Mouse (Mus musculus) bone marrow macrophage, adult 2 months (primary cell): ENCODE measurements around the gene Nrgn. TPM values are rescaled to one million over a fixed set of nuclear protein-coding genes. Genes with fewer than 3 reads are reported as not detected.

ENCODE experiments used
- H3K27ac ChIP-seq: 2 replicates; pipeline ENCODE4 v1.5.1; 2012; ENCODE audit warnings: low read depth, low read length; ENCODE audit not compliant: insufficient read depth
- H3K4me1 ChIP-seq: 2 replicates; pipeline ENCODE4 v1.6.1; 2012; ENCODE audit warnings: low read length; ENCODE audit not compliant: control insufficient read depth, insufficient read depth
- H3K4me3 ChIP-seq: 2 replicates; pipeline ENCODE4 v1.5.1; 2012; ENCODE audit warnings: mild to moderate bottlenecking, low read length, moderate library complexity; ENCODE audit not compliant: insufficient read depth
- CTCF ChIP-seq: IDR thresholded peaks from 2 replicates; pipeline ENCODE4 v1.5.1; 2012; ENCODE audit warnings: low read depth, mild to moderate bottlenecking, low read length, moderate library complexity
- POLR2A ChIP-seq: IDR thresholded peaks from 2 replicates; pipeline ENCODE4 v1.6.1; 2012; ENCODE audit warnings: mild to moderate bottlenecking, low read depth, low read length, borderline replicate concordance
- polyA plus RNA-seq: library from polyadenylated mRNA; stranded (reverse); fragments of >200 nt; gene quantifications from 2 replicates; pipeline ENCODE4 v1.2.4, GENCODE M21; 2012; ENCODE audit not compliant: missing spikeins, insufficient read depth, insufficient read length

The Nrgn gene
- polyA plus RNA-seq, 1 experiment: not detected

GRCm38 (mm10) chr9:37528225-37528970 is 24.3 kb downstream of the Nrgn start:
- TF ChIP-seq CTCF: no peak
- no peak for TF ChIP-seq POLR2A
- no peak overlapping the region for H3K27ac ChIP-seq
- no peak overlapping the region for H3K4me3 ChIP-seq
- peaks cover 7% of the 10 kb centered on the region for H3K4me1 ChIP-seq

GRCm38 (mm10) chr9:37527396-37528224 is 25.1 kb downstream of the Nrgn start, which contains the start of gene Esam:
Gene Esam (plus strand): TSS chr9:37528078.
- TF ChIP-seq POLR2A: no peak
- TF ChIP-seq CTCF: no peak

GRCm38 (mm10) chr9:37526443-37527395 is 26.0 kb downstream of the Nrgn start:
- TF ChIP-seq CTCF (no peak), POLR2A (no peak)
- H3K27ac ChIP-seq: no peak overlapping the region
- H3K4me3 ChIP-seq: no peak overlapping the region
- peaks cover 7% of the 10 kb centered on the region for H3K4me1 ChIP-seq

More at GRCm38 (mm10) chr9:37527396-37528224, 25.1 kb downstream of the Nrgn start, which contains the start of gene Esam:
- Histone ChIP-seq H3K4me1 (peaks cover 7% of the 10 kb centered on the region), H3K4me3 (peak within 1 kb of the TSS; percentile 4; the same call in 1 of the 2 replicates), H3K27ac (no peak within 1 kb of the TSS)

- no peak overlapping the region for H3K27ac ChIP-seq
- no peak overlapping the region for H3K4me3 ChIP-seq
- peaks cover 4% of the 10 kb centered on the region; the same call in 1 of the 2 replicates for H3K4me1 ChIP-seq
- TF ChIP-seq CTCF: no peak
- TF ChIP-seq POLR2A: no peak
These were observed 27.2 kb downstream of the Nrgn start for GRCm38 (mm10) chr9:37525461-37525860.

- H3K27ac ChIP-seq: no peak overlapping the region
- peaks cover 13% of the 10 kb centered on the region for H3K4me1 ChIP-seq
- no peak overlapping the region for H3K4me3 ChIP-seq
- TF ChIP-seq POLR2A (no peak), CTCF (no peak)
These were observed 32.7 kb downstream of the Nrgn start for GRCm38 (mm10) chr9:37519995-37520394.

GRCm38 (mm10) chr9:37518991-37519390 is 33.7 kb downstream of the Nrgn start:
- TF ChIP-seq CTCF: no peak
- TF ChIP-seq POLR2A: no peak
- Histone ChIP-seq H3K27ac (no peak overlapping the region), H3K4me1 (peaks cover 13% of the 10 kb centered on the region), H3K4me3 (no peak overlapping the region)

GRCm38 (mm10) chr9:37517467-37517866 is 35.2 kb downstream of the Nrgn start:
- Histone ChIP-seq H3K27ac (no peak overlapping the region), H3K4me1 (peaks cover 13% of the 10 kb centered on the region), H3K4me3 (no peak overlapping the region)
- TF ChIP-seq POLR2A (no peak), CTCF (no peak)

GRCm38 (mm10) chr9:37514456-37514855 is 38.2 kb downstream of the Nrgn start:
- no peak overlapping the region for H3K4me3 ChIP-seq
- H3K27ac ChIP-seq: no peak overlapping the region
- no peak for TF ChIP-seq POLR2A
- TF ChIP-seq CTCF: no peak
- H3K4me1 ChIP-seq: peaks cover 13% of the 10 kb centered on the region

GRCm38 (mm10) chr9:37512097-37512496 is 40.6 kb downstream of the Nrgn start:
- H3K4me3 ChIP-seq: no peak overlapping the region
- TF ChIP-seq POLR2A (no peak), CTCF (no peak)
- H3K4me1 ChIP-seq: peaks cover 1% of the 10 kb centered on the region
- no peak overlapping the region for H3K27ac ChIP-seq
